Mouse (Mus musculus): Measurements from ENCODE around the gene Sel1l. TPM values are rescaled to one million over a fixed set of nuclear protein-coding genes. Genes with fewer than 3 reads are reported as not detected.
"Not testable (repeated sequence)": the region's sequence is repeated elsewhere in the genome, so short reads cannot be mapped to it uniquely, and the experiment has no call there.

The Sel1l gene
- polyA plus RNA-seq, 1 experiment from 2014 or later: 94.8 TPM

GRCm38 (mm10) chr12:91791822-91792221 lies 57.1 kb downstream of the Sel1l start:
- no peaks in the 10 kb centered on the region for H3K9me3 ChIP-seq (ENCODE audit: control insufficient read depth, low read length)
- no peaks in the 10 kb centered on the region for H3K4me1 ChIP-seq (ENCODE audit: control insufficient read depth, insufficient read depth, low read depth, low read length)
- H3K4me3 ChIP-seq (ENCODE audit: low read length): no peak overlapping the region
- no peak for ATAC-seq
- H3K9ac ChIP-seq (ENCODE audit: low read depth, low read length): no peak overlapping the region
- 79% methylated on average over 4 of the region's 4 CpGs for WGBS
- no peak overlapping the region for H3K4me2 ChIP-seq (ENCODE audit: low read length)
- no peaks in the 10 kb centered on the region for H3K27me3 ChIP-seq (replicated peaks; ENCODE audit: control insufficient read depth, insufficient read depth, low read length)
- no peaks in the 10 kb centered on the region for H3K36me3 ChIP-seq (ENCODE audit: control insufficient read depth, insufficient read depth, low read length)
- H3K27ac ChIP-seq (ENCODE audit: low read depth, low read length): no peak overlapping the region

- Histone ChIP-seq H3K27me3 (replicated peaks; ENCODE audit: control insufficient read depth, insufficient read depth, low read length) (no peaks in the 10 kb centered on the region), H3K4me1 (ENCODE audit: control insufficient read depth, insufficient read depth, low read depth, low read length) (no peaks in the 10 kb centered on the region), H3K4me2 (ENCODE audit: low read length) (no peak overlapping the region), H3K9ac (ENCODE audit: low read depth, low read length) (no peak overlapping the region), H3K9me3 (ENCODE audit: control insufficient read depth, low read length) (no peaks in the 10 kb centered on the region), H3K4me3 (ENCODE audit: low read length) (no peak overlapping the region), H3K27ac (ENCODE audit: low read depth, low read length) (no peak overlapping the region), H3K36me3 (ENCODE audit: control insufficient read depth, insufficient read depth, low read length) (no peaks in the 10 kb centered on the region)
- WGBS: 54% methylated on average over 6 of the region's 6 CpGs
- ATAC-seq: no peak
These were observed 59.2 kb downstream of the Sel1l start for GRCm38 (mm10) chr12:91789801-91790200.

GRCm38 (mm10) chr12:91788446-91788845 lies 60.5 kb downstream of the Sel1l start:
- ATAC-seq; H3K4me1 ChIP-seq (ENCODE audit: control insufficient read depth, insufficient read depth, low read depth, low read length): not testable (repeated sequence)

GRCm38 (mm10) chr12:91787959-91788437 lies 61.0 kb downstream of the Sel1l start, which contains the start of gene Ston2:
Ston2 (minus strand) TSS chr12:91788387.
- Histone ChIP-seq H3K9ac (ENCODE audit: low read depth, low read length) (no peak within 1 kb of the TSS), H3K36me3 (ENCODE audit: control insufficient read depth, insufficient read depth, low read length) (no peaks in the 10 kb centered on the region), H3K4me3 (ENCODE audit: low read length) (no peak within 1 kb of the TSS), H3K27me3 (replicated peaks; ENCODE audit: control insufficient read depth, insufficient read depth, low read length) (no peaks in the 10 kb centered on the region), H3K4me1 (ENCODE audit: control insufficient read depth, insufficient read depth, low read depth, low read length) (no peaks in the 10 kb centered on the region), H3K4me2 (ENCODE audit: low read length) (no peak within 1 kb of the TSS), H3K27ac (ENCODE audit: low read depth, low read length) (no peak within 1 kb of the TSS), H3K9me3 (ENCODE audit: control insufficient read depth, low read length) (no peaks in the 10 kb centered on the region)
- ATAC-seq: no peak
- WGBS: 73% methylated on average over 9 of the region's 9 CpGs

More at GRCm38 (mm10) chr12:91788446-91788845, 60.5 kb downstream of the Sel1l start:
- not testable (repeated sequence) for H3K9ac ChIP-seq (ENCODE audit: low read depth, low read length); H3K4me2 ChIP-seq (ENCODE audit: low read length); H3K4me3 ChIP-seq (ENCODE audit: low read length); H3K27me3 ChIP-seq (replicated peaks; ENCODE audit: control insufficient read depth, insufficient read depth, low read length); H3K36me3 ChIP-seq (ENCODE audit: control insufficient read depth, insufficient read depth, low read length); H3K27ac ChIP-seq (ENCODE audit: low read depth, low read length); H3K9me3 ChIP-seq (ENCODE audit: control insufficient read depth, low read length)
- 70% methylated on average over 3 of the region's 3 CpGs for WGBS

GRCm38 (mm10) chr12:91786355-91786754 lies 62.6 kb downstream of the Sel1l start:
- Histone ChIP-seq H3K4me3 (ENCODE audit: low read length) (no peak overlapping the region), H3K36me3 (ENCODE audit: control insufficient read depth, insufficient read depth, low read length) (no peaks in the 10 kb centered on the region), H3K4me1 (ENCODE audit: control insufficient read depth, insufficient read depth, low read depth, low read length) (no peaks in the 10 kb centered on the region), H3K27ac (ENCODE audit: low read depth, low read length) (no peak overlapping the region), H3K27me3 (replicated peaks; ENCODE audit: control insufficient read depth, insufficient read depth, low read length) (no peaks in the 10 kb centered on the region), H3K4me2 (ENCODE audit: low read length) (no peak overlapping the region), H3K9ac (ENCODE audit: low read depth, low read length) (no peak overlapping the region), H3K9me3 (ENCODE audit: control insufficient read depth, low read length) (no peaks in the 10 kb centered on the region)
- WGBS: 65% methylated on average over 10 of the region's 10 CpGs
- no peak for ATAC-seq

DNA sequence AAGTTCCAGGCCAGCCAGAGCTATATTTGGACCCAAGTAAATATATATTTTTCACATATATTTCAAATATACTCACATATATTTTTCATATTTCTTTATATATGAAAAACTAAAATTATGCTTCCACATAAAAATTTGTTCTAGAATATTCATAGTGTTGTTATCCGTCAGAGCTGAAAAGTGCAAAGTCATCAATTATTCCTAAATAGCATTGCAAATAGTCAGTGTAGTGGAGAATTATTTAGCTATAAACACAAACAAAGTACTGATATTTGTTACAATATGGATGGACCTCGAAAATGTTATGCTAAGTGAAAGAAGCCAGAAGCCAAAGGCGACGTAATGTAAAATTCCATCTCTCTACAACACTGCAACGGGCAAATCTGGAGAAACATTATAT lies 67.5 kb downstream of the Sel1l start:
- Histone ChIP-seq H3K4me2 (ENCODE audit: low read length) (no peak overlapping the region), H3K27me3 (replicated peaks; ENCODE audit: control insufficient read depth, insufficient read depth, low read length) (peaks cover 3% of the 10 kb centered on the region; the same call in 1 of the 2 replicates), H3K9me3 (ENCODE audit: control insufficient read depth, low read length) (no peaks in the 10 kb centered on the region), H3K36me3 (ENCODE audit: control insufficient read depth, insufficient read depth, low read length) (no peaks in the 10 kb centered on the region), H3K9ac (ENCODE audit: low read depth, low read length) (no peak overlapping the region), H3K4me1 (ENCODE audit: control insufficient read depth, insufficient read depth, low read depth, low read length) (peaks cover 13% of the 10 kb centered on the region), H3K27ac (ENCODE audit: low read depth, low read length) (no peak overlapping the region), H3K4me3 (ENCODE audit: low read length) (no peak overlapping the region)
- no peak for ATAC-seq
- WGBS: 90% methylated on average over 5 of the region's 5 CpGs

DNA sequence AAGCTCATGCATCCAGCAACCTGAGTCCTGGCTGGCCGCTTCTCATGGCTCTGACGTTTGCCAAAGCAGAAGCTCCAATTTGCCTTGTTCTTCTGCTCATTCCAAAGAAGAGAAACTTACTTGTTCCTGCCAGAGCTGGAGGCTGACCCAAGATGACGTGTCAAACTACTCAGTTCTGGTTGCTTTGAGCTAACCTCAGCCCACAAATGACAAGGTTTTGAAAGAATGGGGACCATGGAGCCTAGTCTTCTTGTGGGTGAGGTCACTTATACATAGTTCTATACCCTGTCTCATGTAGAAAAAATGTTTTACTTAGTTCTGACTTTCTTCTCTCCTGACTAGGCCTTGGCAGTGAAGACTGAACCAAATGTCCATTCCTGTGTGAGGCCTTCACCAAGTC lies 68.4 kb downstream of the Sel1l start:
- no peak for ATAC-seq
- no peak overlapping the region for H3K4me2 ChIP-seq (ENCODE audit: low read length)
- peaks cover 13% of the 10 kb centered on the region for H3K4me1 ChIP-seq (ENCODE audit: control insufficient read depth, insufficient read depth, low read depth, low read length)

GRCm38 (mm10) chr12:91779004-91779365 lies 70.0 kb downstream of the Sel1l start:
- Histone ChIP-seq H3K9ac (ENCODE audit: low read depth, low read length) (peak overlapping the region; percentile 78), H3K4me3 (ENCODE audit: low read length) (peak overlapping the region; percentile 86), H3K9me3 (ENCODE audit: control insufficient read depth, low read length) (no peaks in the 10 kb centered on the region), H3K4me2 (ENCODE audit: low read length) (peak overlapping the region; percentile 99), H3K27ac (ENCODE audit: low read depth, low read length) (peak overlapping the region; percentile 66), H3K4me1 (ENCODE audit: control insufficient read depth, insufficient read depth, low read depth, low read length) (peaks cover 13% of the 10 kb centered on the region), H3K36me3 (ENCODE audit: control insufficient read depth, insufficient read depth, low read length) (no peaks in the 10 kb centered on the region), H3K27me3 (replicated peaks; ENCODE audit: control insufficient read depth, insufficient read depth, low read length) (peaks cover 3% of the 10 kb centered on the region; the same call in 1 of the 2 replicates)
- WGBS: under 1% methylated on average over 33 of the region's 35 CpGs
- peak; percentile 94 for ATAC-seq

More for the DNA sequence above, 68.4 kb downstream of the Sel1l start:
- H3K27ac ChIP-seq (ENCODE audit: low read depth, low read length): no peak overlapping the region
- WGBS: 90% methylated on average over 3 of the region's 3 CpGs
- no peaks in the 10 kb centered on the region for H3K36me3 ChIP-seq (ENCODE audit: control insufficient read depth, insufficient read depth, low read length)
- H3K9me3 ChIP-seq (ENCODE audit: control insufficient read depth, low read length): no peaks in the 10 kb centered on the region
- no peak overlapping the region for H3K4me3 ChIP-seq (ENCODE audit: low read length)
- no peak overlapping the region for H3K9ac ChIP-seq (ENCODE audit: low read depth, low read length)
- peaks cover 3% of the 10 kb centered on the region; the same call in 1 of the 2 replicates for H3K27me3 ChIP-seq (replicated peaks; ENCODE audit: control insufficient read depth, insufficient read depth, low read length)

DNA sequence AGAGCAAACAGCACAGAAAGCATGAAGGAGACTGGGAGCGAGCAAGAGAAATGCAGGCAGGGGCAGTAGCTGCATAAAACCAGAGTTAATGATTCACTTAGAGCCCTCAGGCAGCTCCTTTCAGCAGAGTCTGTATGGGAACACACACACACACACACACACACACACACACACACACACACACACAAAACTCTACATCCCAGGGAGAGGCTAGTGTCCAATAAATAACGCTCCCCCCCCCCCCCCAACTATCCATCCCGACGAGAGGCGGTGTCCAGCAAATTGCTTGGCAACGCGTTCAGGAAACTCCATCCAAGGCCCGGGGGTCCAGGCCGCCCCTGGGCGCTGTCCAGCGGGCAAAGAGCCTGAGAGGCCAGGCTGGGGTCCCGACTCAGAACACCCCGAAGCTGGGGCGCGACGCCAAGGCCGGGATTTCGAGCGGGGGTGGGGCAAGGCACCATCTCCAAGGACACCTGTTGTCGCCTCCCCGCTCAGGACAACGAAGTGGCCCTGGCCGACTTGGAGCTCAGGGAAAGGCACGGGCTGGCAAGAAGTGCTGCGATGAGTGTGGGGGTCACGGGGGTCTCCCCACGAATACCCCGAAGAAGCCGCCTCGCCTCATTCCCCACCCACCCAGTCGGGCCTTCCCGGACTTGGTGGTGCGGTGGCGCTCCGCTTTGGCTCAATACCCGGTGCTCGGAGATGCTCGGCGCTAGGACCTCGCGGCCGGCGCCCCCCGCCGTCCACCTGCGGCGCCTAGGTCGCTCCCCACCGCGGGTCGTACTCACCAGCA lies 70.5 kb downstream of the Sel1l start:
- Histone ChIP-seq H3K9ac (ENCODE audit: low read depth, low read length) (peak overlapping the region; percentile 78), H3K27me3 (replicated peaks; ENCODE audit: control insufficient read depth, insufficient read depth, low read length) (peaks cover 3% of the 10 kb centered on the region; the same call in 1 of the 2 replicates), H3K4me2 (ENCODE audit: low read length) (peak overlapping the region; percentile 99), H3K27ac (ENCODE audit: low read depth, low read length) (peak overlapping the region; percentile 66), H3K36me3 (ENCODE audit: control insufficient read depth, insufficient read depth, low read length) (no peaks in the 10 kb centered on the region), H3K4me3 (ENCODE audit: low read length) (peak overlapping the region; percentile 86), H3K9me3 (ENCODE audit: control insufficient read depth, low read length) (no peaks in the 10 kb centered on the region), H3K4me1 (ENCODE audit: control insufficient read depth, insufficient read depth, low read depth, low read length) (peaks cover 13% of the 10 kb centered on the region)
- peak; percentile 87 for ATAC-seq
- whole genome bisulfite sequencing: under 1% methylated on average over 51 of the region's 51 CpGs
